Mouse (Mus musculus): ENCODE measurements around the gene Mark3. TPM values are rescaled to one million over a fixed set of nuclear protein-coding genes. Genes with fewer than 3 reads are reported as not detected.

Gene Mark3
- polyA plus RNA-seq, 1 experiment from 2014 or later: 25.8 TPM

GRCm38 (mm10) chr12:111692899-111693298 is 118.6 kb downstream of the Mark3 start:
- no peak for DNase-seq (ENCODE audit: low spot score)

GRCm38 (mm10) chr12:111693341-111694270 is 119.3 kb downstream of the Mark3 start:
- Histone ChIP-seq H3K9me3 (ENCODE audit: low read length) (no peaks in the 10 kb centered on the region), H3K27me3 (replicated peaks; ENCODE audit: insufficient read depth, low read length) (no peaks in the 10 kb centered on the region), H3K4me3 (ENCODE audit: low read depth, low read length) (no peak overlapping the region), H3K36me3 (ENCODE audit: insufficient read depth, low read length) (no peaks in the 10 kb centered on the region), H3K4me2 (replicated peaks; ENCODE audit: low read depth, low read length) (no peak overlapping the region), H3K27ac (ENCODE audit: low read length) (peak overlapping the region; percentile 88), H3K4me1 (ENCODE audit: insufficient read depth, low read depth, low read length) (peaks cover 20% of the 10 kb centered on the region), H3K9ac (replicated peaks; ENCODE audit: low read depth) (0 out of 2 replicates have a peak overlapping the region, but pooled peaks have one; percentile 12)
- WGBS: 49% methylated on average over 16 of the region's 18 CpGs
- ATAC-seq (peak; percentile 59), DNase-seq (ENCODE audit: low spot score) (no peak)
- no peak for TF ChIP-seq EP300 (IDR thresholded peaks at IDR 0.05)
- no peak for TF ChIP-seq CTCF (IDR thresholded peaks at IDR 0.05)

More at GRCm38 (mm10) chr12:111692899-111693298, 118.6 kb downstream of the Mark3 start:
- Histone ChIP-seq H3K4me3 (ENCODE audit: low read depth, low read length) (no peak overlapping the region), H3K27me3 (replicated peaks; ENCODE audit: insufficient read depth, low read length) (no peaks in the 10 kb centered on the region), H3K27ac (ENCODE audit: low read length) (no peak overlapping the region), H3K36me3 (ENCODE audit: insufficient read depth, low read length) (no peaks in the 10 kb centered on the region), H3K9ac (replicated peaks; ENCODE audit: low read depth) (no peak overlapping the region), H3K4me2 (replicated peaks; ENCODE audit: low read depth, low read length) (no peak overlapping the region), H3K4me1 (ENCODE audit: insufficient read depth, low read depth, low read length) (peaks cover 20% of the 10 kb centered on the region), H3K9me3 (ENCODE audit: low read length) (no peaks in the 10 kb centered on the region)
- TF ChIP-seq CTCF (IDR thresholded peaks at IDR 0.05) (no peak), EP300 (IDR thresholded peaks at IDR 0.05) (no peak)
- 89% methylated on average over 5 of the region's 5 CpGs for WGBS
- no peak for ATAC-seq

GRCm38 (mm10) chr12:111694271-111694781 is 120.0 kb downstream of the Mark3 start:
- H3K36me3 ChIP-seq (ENCODE audit: insufficient read depth, low read length): no peaks in the 10 kb centered on the region
- no peak overlapping the region for H3K4me2 ChIP-seq (replicated peaks; ENCODE audit: low read depth, low read length)
- DNase-seq (ENCODE audit: low spot score) (peak; percentile 70), ATAC-seq (peak; percentile 59)
- H3K27me3 ChIP-seq (replicated peaks; ENCODE audit: insufficient read depth, low read length): no peaks in the 10 kb centered on the region
- H3K9ac ChIP-seq (replicated peaks; ENCODE audit: low read depth): no peak overlapping the region
- 8% methylated on average over 12 of the region's 12 CpGs for WGBS
- H3K4me3 ChIP-seq (ENCODE audit: low read depth, low read length): no peak overlapping the region
- TF ChIP-seq CTCF (IDR thresholded peaks at IDR 0.05) (no peak), EP300 (IDR thresholded peaks at IDR 0.05) (peak; percentile 35; the same call in 1 of the 2 replicates)
- peaks cover 20% of the 10 kb centered on the region for H3K4me1 ChIP-seq (ENCODE audit: insufficient read depth, low read depth, low read length)
- peak overlapping the region; percentile 88 for H3K27ac ChIP-seq (ENCODE audit: low read length)
- H3K9me3 ChIP-seq (ENCODE audit: low read length): no peaks in the 10 kb centered on the region

- H3K4me3 ChIP-seq (ENCODE audit: low read depth, low read length): no peak overlapping the region
- peak; percentile 63 for DNase-seq (ENCODE audit: low spot score)
- no peaks in the 10 kb centered on the region for H3K27me3 ChIP-seq (replicated peaks; ENCODE audit: insufficient read depth, low read length)
- no peak overlapping the region for H3K4me2 ChIP-seq (replicated peaks; ENCODE audit: low read depth, low read length)
- no peaks in the 10 kb centered on the region for H3K9me3 ChIP-seq (ENCODE audit: low read length)
- WGBS: 51% methylated on average over 12 of the region's 13 CpGs
- ATAC-seq: peak; percentile 33
- peak overlapping the region; percentile 88 for H3K27ac ChIP-seq (ENCODE audit: low read length)
- no peaks in the 10 kb centered on the region for H3K36me3 ChIP-seq (ENCODE audit: insufficient read depth, low read length)
- no peak for TF ChIP-seq CTCF (IDR thresholded peaks at IDR 0.05)
- TF ChIP-seq EP300 (IDR thresholded peaks at IDR 0.05): no peak
- H3K9ac ChIP-seq (replicated peaks; ENCODE audit: low read depth): no peak overlapping the region
- peaks cover 20% of the 10 kb centered on the region for H3K4me1 ChIP-seq (ENCODE audit: insufficient read depth, low read depth, low read length)
These were observed 120.8 kb downstream of the Mark3 start for GRCm38 (mm10) chr12:111694880-111695804.

- Histone ChIP-seq H3K27ac (ENCODE audit: low read length) (no peak overlapping the region), H3K36me3 (ENCODE audit: insufficient read depth, low read length) (no peaks in the 10 kb centered on the region), H3K4me1 (ENCODE audit: insufficient read depth, low read depth, low read length) (peaks cover 20% of the 10 kb centered on the region), H3K4me2 (replicated peaks; ENCODE audit: low read depth, low read length) (no peak overlapping the region), H3K9me3 (ENCODE audit: low read length) (no peaks in the 10 kb centered on the region), H3K9ac (replicated peaks; ENCODE audit: low read depth) (no peak overlapping the region), H3K27me3 (replicated peaks; ENCODE audit: insufficient read depth, low read length) (no peaks in the 10 kb centered on the region), H3K4me3 (ENCODE audit: low read depth, low read length) (no peak overlapping the region)
- TF ChIP-seq CTCF (IDR thresholded peaks at IDR 0.05) (peak; percentile 89), EP300 (IDR thresholded peaks at IDR 0.05) (no peak)
- peak; percentile 11; the same call in 1 of the 2 replicates for ATAC-seq
- DNase-seq (ENCODE audit: low spot score): peak; percentile 88
- WGBS: 25% methylated on average over 6 of the region's 6 CpGs
These were observed 121.9 kb downstream of the Mark3 start for GRCm38 (mm10) chr12:111696239-111696638.
